Comparison of ENCODE assay signal across 36 mouse cellular contexts in genomic region chr11:49624156-49624555, GRCm38 (mm10). TPM values are rescaled to one million over a fixed set of nuclear protein-coding genes. Genes with fewer than 3 reads are reported as not detected.
DNase-seq lines count a peak whose midpoint lies in the region; ATAC-seq and TF ChIP-seq lines count a peak whose summit lies in the region.
"Had no signal": no experiment of that assay in that cellular context is flagged by ENCODE, and none has a peak within 500 bp of the region (broad histone marks: within the 10 kb centered on the region; RNA-seq: fewer than 3 reads in every experiment).

No protein-coding gene starts in this region.

- no peak overlapping the region for H3K27ac ChIP-seq in forebrain, embryonic 11.5 days (ENCODE audit: low read depth, low read length)
- no peak overlapping the region for H3K27ac ChIP-seq in forebrain, embryonic 10.5 days
- H3K27ac ChIP-seq in lung, embryonic 15.5 days = no peak overlapping the region
- H3K27ac ChIP-seq in liver, embryonic 13.5 days = no peak overlapping the region
- H3K27ac ChIP-seq in gastrocnemius, adult 2 months = no peak overlapping the region
- H3K27ac ChIP-seq: hindbrain, embryonic 13.5 days; kidney, embryonic 15.5 days; limb, embryonic 13.5 days; neural tube, embryonic 13.5 days had no signal

- ATAC-seq in forebrain, embryonic 11.5 days (replicated peaks; ENCODE audit: low FRiP score) = no peak
- peak; percentile 9; the same call in 1 of the 2 replicates for ATAC-seq in lung, embryonic 15.5 days (ENCODE audit: borderline replicate concordance, extremely low read depth, low FRiP score, low TSS enrichment)
- ATAC-seq in liver, embryonic 13.5 days (ENCODE audit: low read depth) = peak; percentile 30; the same call in 1 of the 2 replicates
- ATAC-seq: forebrain, embryonic 14.5 days; intestine, postnatal 0 days; midbrain, embryonic 16.5 days had no signal

- H3K4me1 ChIP-seq in forebrain, embryonic 11.5 days (replicated peaks; ENCODE audit: control insufficient read depth, insufficient read depth, low read length) = no peaks in the 10 kb centered on the region
- no peaks in the 10 kb centered on the region for H3K4me1 ChIP-seq in forebrain, embryonic 10.5 days
- H3K4me1 ChIP-seq in lung, embryonic 15.5 days = no peaks in the 10 kb centered on the region
- H3K4me1 ChIP-seq in lung, adult 2 months (ENCODE audit: control insufficient read depth, insufficient read depth, low read length) = peaks cover 6% of the 10 kb centered on the region; the same call in 1 of the 2 replicates
- peaks cover 3% of the 10 kb centered on the region; the same call in 1 of the 2 replicates for H3K4me1 ChIP-seq in liver, embryonic 13.5 days (replicated peaks)
- H3K4me1 ChIP-seq: hindbrain, embryonic 13.5 days; limb, embryonic 13.5 days; neural tube, embryonic 13.5 days had no signal

- no peak for TF ChIP-seq POLR2A in lung, adult 2 months (IDR thresholded peaks at IDR 0.05; ENCODE audit: borderline replicate concordance, extremely low read depth, low read depth, low read length)

- H3K9me3 ChIP-seq in forebrain, embryonic 11.5 days (ENCODE audit: control insufficient read depth, low read length) = no peaks in the 10 kb centered on the region
- no peaks in the 10 kb centered on the region for H3K9me3 ChIP-seq in forebrain, embryonic 10.5 days
- no peaks in the 10 kb centered on the region for H3K9me3 ChIP-seq in lung, embryonic 15.5 days
- H3K9me3 ChIP-seq in liver, embryonic 13.5 days (replicated peaks) = no peaks in the 10 kb centered on the region
- H3K9me3 ChIP-seq: hindbrain, embryonic 13.5 days; kidney, embryonic 15.5 days; limb, embryonic 13.5 days; neural tube, embryonic 13.5 days had no signal

- no peak overlapping the region for H3K4me2 ChIP-seq in forebrain, embryonic 11.5 days (ENCODE audit: low read depth, low read length, severe bottlenecking)
- no peak overlapping the region for H3K4me2 ChIP-seq in lung, embryonic 15.5 days
- no peak overlapping the region for H3K4me2 ChIP-seq in liver, embryonic 13.5 days
- H3K4me2 ChIP-seq: heart, embryonic 11.5 days; hindbrain, embryonic 13.5 days; kidney, embryonic 15.5 days; limb, embryonic 13.5 days; midbrain, embryonic 11.5 days; neural tube, embryonic 13.5 days had no signal

- no peak overlapping the region for H3K4me3 ChIP-seq in forebrain, embryonic 11.5 days (ENCODE audit: low read depth, low read length)
- no peak overlapping the region for H3K4me3 ChIP-seq in forebrain, embryonic 10.5 days
- H3K4me3 ChIP-seq in lung, embryonic 15.5 days = no peak overlapping the region
- no peak overlapping the region for H3K4me3 ChIP-seq in lung, adult 2 months (replicated peaks; ENCODE audit: extremely low read depth, low read depth, low read length)
- no peak overlapping the region for H3K4me3 ChIP-seq in liver, embryonic 13.5 days (replicated peaks)
- H3K4me3 ChIP-seq in gastrocnemius, adult 2 months = no peak overlapping the region
- H3K4me3 ChIP-seq: erythroblast, embryonic 14.5 days; hindbrain, embryonic 13.5 days; kidney, embryonic 15.5 days; limb, embryonic 13.5 days; myocyte; neural tube, embryonic 13.5 days had no signal

- peak; percentile 40 for DNase-seq in forebrain, embryonic 11.5 days (ENCODE audit: low spot score)
- no peak for DNase-seq in forebrain, embryonic 10.5 days (ENCODE audit: extremely low spot score, low spot score)
- DNase-seq in lung, adult 2 months = no peak
- DNase-seq in liver, embryonic 13.5 days = no peak
- DNase-seq in yolk sac, embryonic 10.5 days (ENCODE audit: low spot score) = peak; percentile 19
- no peak for DNase-seq in gastrocnemius, adult 2 months
- DNase-seq: adrenal gland, postnatal 25 days; cerebellum, adult 11-12 months; cerebellum, adult 9-11 months; gastrocnemius, postnatal 36 days; heart, adult 18-20 months; heart, postnatal 36 days; kidney, postnatal 25 days; lung, adult 18-20 months; lung, postnatal 36 days; right cerebral cortex, postnatal 14 days; thymus, adult 18-20 months; thymus, postnatal 25 days had no signal

- no peak overlapping the region for H3K9ac ChIP-seq in forebrain, embryonic 11.5 days (ENCODE audit: low read length)
- H3K9ac ChIP-seq in lung, embryonic 15.5 days = no peak overlapping the region
- H3K9ac ChIP-seq in liver, embryonic 13.5 days = no peak overlapping the region
- H3K9ac ChIP-seq: hindbrain, embryonic 13.5 days; kidney, embryonic 15.5 days; limb, embryonic 13.5 days; neural tube, embryonic 13.5 days had no signal

- H3K36me3 ChIP-seq in forebrain, embryonic 11.5 days (ENCODE audit: control insufficient read depth, insufficient read depth, low read length) = no peaks in the 10 kb centered on the region
- no peaks in the 10 kb centered on the region for H3K36me3 ChIP-seq in forebrain, embryonic 10.5 days (replicated peaks)
- no peaks in the 10 kb centered on the region for H3K36me3 ChIP-seq in lung, embryonic 15.5 days
- H3K36me3 ChIP-seq in liver, embryonic 13.5 days = no peaks in the 10 kb centered on the region
- H3K36me3 ChIP-seq: hindbrain, embryonic 13.5 days; kidney, embryonic 15.5 days; limb, embryonic 13.5 days; neural tube, embryonic 13.5 days had no signal

- no peaks in the 10 kb centered on the region for H3K27me3 ChIP-seq in forebrain, embryonic 11.5 days (ENCODE audit: control insufficient read depth, insufficient read depth, low read length)
- H3K27me3 ChIP-seq in forebrain, embryonic 10.5 days (ENCODE audit: poor library complexity, severe bottlenecking) = no peaks in the 10 kb centered on the region
- no peaks in the 10 kb centered on the region for H3K27me3 ChIP-seq in lung, embryonic 15.5 days
- 0 out of 2 replicates have a peak, but pooled peaks cover 2% of the 10 kb centered on the region for H3K27me3 ChIP-seq in liver, embryonic 13.5 days
- H3K27me3 ChIP-seq: hindbrain, embryonic 13.5 days; kidney, embryonic 15.5 days; limb, embryonic 13.5 days; neural tube, embryonic 13.5 days had no signal

- no peak for TF ChIP-seq CTCF in lung, adult 2 months (IDR thresholded peaks at IDR 0.05; ENCODE audit: insufficient read depth, low read length)
- no peak for TF ChIP-seq CTCF in gastrocnemius, adult 2 months (IDR thresholded peaks at IDR 0.05)

- intact Hi-C loops in gastrocnemius, adult 2 months (cut with DNase I) = no loop called here

- WGBS in forebrain, embryonic 11.5 days = 72% methylated on average over 3 of the region's 3 CpGs
- 79% methylated on average over 3 of the region's 3 CpGs for WGBS in forebrain, embryonic 10.5 days
- WGBS in lung, embryonic 15.5 days = 76% methylated on average over 3 of the region's 3 CpGs
- 77% methylated on average over 3 of the region's 3 CpGs for WGBS in lung, adult 2 months
- 50% methylated on average over 3 of the region's 3 CpGs for WGBS in liver, embryonic 13.5 days (ENCODE audit: insufficient replicate concordance)

RNA-seq across cellular contexts. Expression of gene Flt4, which starts 15.1 kb away (rescaled TPM):
- polyA plus RNA-seq in forebrain, embryonic 11.5 days (2014; fragmentation: Nextera tagmentation; extraction: Ambion mirVana) = 4.1 and 4.2 TPM in 2 replicates
- polyA plus RNA-seq in forebrain, embryonic 10.5 days (2016; fragmentation: Nextera tagmentation; extraction: Ambion mirVana) = 4.8 and 5.0 TPM in 2 replicates
- 9.0 and 9.3 TPM in 2 replicates for polyA plus RNA-seq in lung, embryonic 15.5 days (2015; fragmentation: Nextera tagmentation; extraction: Ambion mirVana)
- polyA plus RNA-seq in lung, adult 2 months (2012; rRNA removed) = 28.0 and 32.0 TPM in 2 replicates
- 2.4 and 2.7 TPM in 2 replicates for polyA plus RNA-seq in liver, embryonic 13.5 days (2015; fragmentation: Nextera tagmentation; extraction: Ambion mirVana)
- 1 to 10 TPM; 2.8 to 4.3 TPM for total RNA-seq in gastrocnemius, adult 2 months (2021)
- total RNA-seq: megakaryocyte, adult 5-6 weeks had no signal

RNA-seq across cellular contexts. Expression of gene Scgb3a1, which starts 39.3 kb away (rescaled TPM):
- not detected in 2 replicates for polyA plus RNA-seq in forebrain, embryonic 11.5 days (2014; fragmentation: Nextera tagmentation; extraction: Ambion mirVana)
- not detected in 2 replicates for polyA plus RNA-seq in forebrain, embryonic 10.5 days (2016; fragmentation: Nextera tagmentation; extraction: Ambion mirVana)
- 0.81 TPM in 1 of 2 replicates, not detected in the other for polyA plus RNA-seq in lung, embryonic 15.5 days (2015; fragmentation: Nextera tagmentation; extraction: Ambion mirVana)
- 2,792 and 3,426 TPM in 2 replicates for polyA plus RNA-seq in lung, adult 2 months (2012; rRNA removed)
- polyA plus RNA-seq in liver, embryonic 13.5 days (2015; fragmentation: Nextera tagmentation; extraction: Ambion mirVana) = not detected in 2 replicates
- not detected for total RNA-seq in gastrocnemius, adult 2 months (2021)
- total RNA-seq: adrenal gland, adult 18-20 months; adrenal gland, postnatal 25 days; gastrocnemius, postnatal 36 days; layer of hippocampus, adult 8-10 months; left cerebral cortex, adult 8-10 months; megakaryocyte, adult 5-6 weeks had no signal
- polyA plus RNA-seq: embryonic facial prominence, embryonic 14.5 days; erythroblast, embryonic 14.5 days; forebrain, embryonic 14.5 days; hindbrain, embryonic 13.5 days; kidney, embryonic 15.5 days; limb, embryonic 13.5 days; midbrain, embryonic 11.5 days; myocyte; neural tube, embryonic 13.5 days; stomach, embryonic 16.5 days had no signal

Comparison
In these comparisons a context has a peak if more than half of its experiments do, and no peak if none do; other contexts are left out.
1. DNase-seq: peak in forebrain, embryonic 11.5 days (single experiment) and yolk sac, embryonic 10.5 days (single experiment); none in forebrain, embryonic 10.5 days (single experiment), lung, adult 2 months (single experiment), liver, embryonic 13.5 days (single experiment) and gastrocnemius, adult 2 months (single experiment).
2. RNA of gene Scgb3a1, which starts 39.3 kb away (polyA plus RNA-seq): 2,792 to 3,426 TPM in lung, adult 2 months; 0.81 TPM in lung, embryonic 15.5 days, not detected in liver, embryonic 13.5 days, not detected in forebrain, embryonic 11.5 days and not detected in forebrain, embryonic 10.5 days; every median in the first group is over 1,000 times any median in the second.